Mouse (Mus musculus) megakaryocyte, embryonic 14.5 days (primary cell): Measurements from ENCODE around the gene Aldh16a1. TPM values are rescaled to one million over a fixed set of nuclear protein-coding genes. Genes with fewer than 3 reads are reported as not detected.
A peak's percentile ranks its signal among the peaks of the same experiment; 100 is the strongest.
"Not testable (repeated sequence)": the region's sequence is repeated elsewhere in the genome, so short reads cannot be mapped to it uniquely, and the experiment has no call there.

Experiments used
- H3K27me3 ChIP-seq: replicated peaks from 2 replicates; pipeline ENCODE3; 2012; ENCODE audit warnings: inconsistent platforms
- H3K36me3 ChIP-seq: replicated peaks from 2 replicates; pipeline ENCODE3; 2012; ENCODE audit warnings: low read length, inconsistent platforms, mixed read lengths
- H3K4me1 ChIP-seq: 2 replicates; pipeline ENCODE4 v1.6.1; 2012; ENCODE audit warnings: inconsistent platforms
- H3K4me3 ChIP-seq: replicated peaks from 2 replicates; pipeline ENCODE3; 2012; ENCODE audit warnings: moderate library complexity, mild to moderate bottlenecking, inconsistent platforms
- H3K9me3 ChIP-seq: 2 replicates; pipeline ENCODE4 v1.6.1; 2012; ENCODE audit warnings: inconsistent platforms
- FLI1 ChIP-seq: IDR thresholded peaks from 2 replicates; pipeline ENCODE4 v1.6.1; 2012; ENCODE audit warnings: low read length, inconsistent platforms, mixed read lengths
- GATA1 ChIP-seq: IDR thresholded peaks from 3 replicates; pipeline ENCODE4 v1.6.1; 2012; ENCODE audit warnings: mixed read lengths, low read length, inconsistent platforms, borderline replicate concordance
- polyA plus RNA-seq: library from polyadenylated mRNA; stranded (reverse); fragments of >175 nt; gene quantifications from 2 replicates; pipeline ENCODE4 v1.2.3, GENCODE M21; 2012; ENCODE audit warnings: low replicate concordance; ENCODE audit not compliant: insufficient read depth

Aldh16a1 gene
- polyA plus RNA-seq, 1 experiment, result 76.4 TPM

DNA sequence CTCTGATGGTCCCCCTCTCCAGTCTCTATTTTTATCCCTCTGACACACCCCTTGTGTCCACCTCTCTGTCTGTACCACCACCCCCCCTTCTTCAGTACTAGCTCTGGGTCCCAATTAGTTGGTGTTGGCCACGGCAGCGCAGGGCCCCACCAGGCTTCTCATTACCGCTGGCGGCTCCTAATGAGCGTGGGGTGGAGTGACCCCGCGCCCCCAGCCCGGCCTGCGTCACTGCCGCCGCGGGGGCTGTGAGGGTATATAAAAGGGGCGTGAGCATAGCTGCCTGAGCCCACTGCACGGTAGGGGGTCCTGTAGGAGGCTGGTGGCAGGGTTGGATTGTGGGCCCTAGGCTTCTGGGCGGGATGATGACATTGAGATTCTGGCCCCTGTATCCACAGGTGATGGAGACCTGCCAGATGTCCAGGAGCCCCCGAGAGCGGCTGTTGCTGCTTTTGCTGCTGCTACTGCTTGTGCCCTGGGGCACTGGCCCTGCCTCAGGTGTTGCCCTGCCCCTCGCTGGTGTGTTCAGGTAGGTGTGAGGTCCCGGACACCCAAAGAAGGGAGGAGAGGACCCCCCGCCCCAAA, 26.6 kb upstream of the Aldh16a1 start, which contains the start of gene Pth2:
Gene Pth2 (plus strand): TSS at position 100 of the 582 bp plus-strand sequence.
- H3K27me3 ChIP-seq, result peaks cover 99% of the 10 kb centered on the region

DNA sequence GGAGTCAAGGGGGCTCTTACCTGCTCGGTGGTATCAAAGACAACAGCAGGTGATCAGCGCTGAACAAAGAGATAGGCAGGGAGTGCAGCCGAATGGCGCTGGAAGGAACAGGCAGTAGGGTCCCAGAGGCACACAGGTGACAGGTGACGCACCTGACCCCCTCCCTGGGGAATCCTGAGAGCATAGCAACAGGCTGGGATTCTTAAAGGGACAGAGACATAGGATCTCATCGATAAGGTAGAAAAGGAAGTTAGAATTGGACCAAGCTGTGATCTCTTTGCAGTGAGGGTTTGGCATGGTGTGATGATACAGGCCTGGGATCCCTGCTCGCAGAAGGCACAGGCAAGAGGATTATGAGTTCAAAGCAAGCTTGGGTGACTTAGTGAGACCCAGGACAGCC, 25.1 kb upstream of the Aldh16a1 start, which contains the start of gene Gfy:
Gene Gfy (minus strand): TSS at position 101 of the 400 bp plus-strand sequence.
- TF ChIP-seq FLI1, result no peak
- no peak for TF ChIP-seq GATA1
- Histone ChIP-seq H3K27me3 (peaks cover 99% of the 10 kb centered on the region), H3K36me3 (no peaks in the 10 kb centered on the region), H3K4me1 (peaks cover 56% of the 10 kb centered on the region), H3K4me3 (no peak within 1 kb of the TSS), H3K9me3 (no peaks in the 10 kb centered on the region)

More for the DNA sequence above, 26.6 kb upstream of the Aldh16a1 start, which contains the start of gene Pth2:
- Histone ChIP-seq H3K9me3 (no peaks in the 10 kb centered on the region), H3K4me3 (peak within 1 kb of the TSS; percentile 78), H3K4me1 (peaks cover 48% of the 10 kb centered on the region), H3K36me3 (no peaks in the 10 kb centered on the region)
- TF ChIP-seq FLI1 (no peak), GATA1 (no peak)

DNA sequence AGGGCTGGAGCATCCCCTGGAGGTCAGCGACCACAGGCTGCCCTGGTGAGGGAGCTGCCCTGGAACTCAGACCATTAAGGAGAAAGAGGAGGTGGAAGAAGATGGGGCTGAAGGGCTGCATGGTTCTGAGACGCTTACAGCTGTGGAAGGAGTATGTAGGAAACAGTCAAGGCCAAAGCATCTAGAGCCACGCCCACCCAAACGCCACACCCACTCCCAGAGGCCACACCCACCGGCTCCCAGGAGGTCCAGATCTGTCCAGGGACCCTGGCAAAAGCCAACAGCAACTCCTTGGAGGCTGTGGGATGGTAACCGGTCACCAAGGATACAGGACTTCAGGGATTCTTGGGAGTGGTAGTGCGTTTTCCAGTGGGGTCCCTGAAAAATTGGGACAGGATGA, 24.2 kb upstream of the Aldh16a1 start:
- TF ChIP-seq GATA1, result no peak
- TF ChIP-seq FLI1, result no peak
- Histone ChIP-seq H3K27me3 (peaks cover 95% of the 10 kb centered on the region), H3K36me3 (no peaks in the 10 kb centered on the region)

DNA sequence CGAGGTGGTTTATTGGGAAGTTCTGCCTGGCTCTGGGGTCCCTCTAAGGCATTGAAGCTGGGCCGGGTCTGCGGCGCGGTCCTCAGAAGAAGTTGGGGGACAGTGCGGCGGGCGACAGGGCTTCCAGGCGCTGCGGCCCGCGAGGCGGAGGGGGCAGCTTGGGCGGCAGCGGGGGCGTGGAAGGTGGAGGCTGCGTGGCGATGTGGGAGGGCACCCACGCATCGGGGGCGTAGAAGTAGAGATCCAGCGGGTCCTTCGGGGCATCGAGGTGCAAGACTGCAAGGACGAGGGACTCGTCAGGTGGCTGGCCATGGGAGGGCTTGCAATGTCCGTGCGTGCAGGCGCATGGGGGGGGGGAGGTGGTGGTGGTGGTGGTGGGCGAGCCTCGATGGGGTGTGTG, 22.0 kb upstream of the Aldh16a1 start:
- Histone ChIP-seq H3K9me3 (peaks cover 17% of the 10 kb centered on the region), H3K27me3 (peaks cover 92% of the 10 kb centered on the region), H3K4me3 (no peak overlapping the region), H3K4me1 (peaks cover 32% of the 10 kb centered on the region), H3K36me3 (no peaks in the 10 kb centered on the region)
- TF ChIP-seq FLI1 (no peak), GATA1 (no peak)

More for the DNA sequence above, 24.2 kb upstream of the Aldh16a1 start:
- H3K4me1 ChIP-seq, result peaks cover 51% of the 10 kb centered on the region
- H3K4me3 ChIP-seq, result no peak overlapping the region
- H3K9me3 ChIP-seq, result no peaks in the 10 kb centered on the region

DNA sequence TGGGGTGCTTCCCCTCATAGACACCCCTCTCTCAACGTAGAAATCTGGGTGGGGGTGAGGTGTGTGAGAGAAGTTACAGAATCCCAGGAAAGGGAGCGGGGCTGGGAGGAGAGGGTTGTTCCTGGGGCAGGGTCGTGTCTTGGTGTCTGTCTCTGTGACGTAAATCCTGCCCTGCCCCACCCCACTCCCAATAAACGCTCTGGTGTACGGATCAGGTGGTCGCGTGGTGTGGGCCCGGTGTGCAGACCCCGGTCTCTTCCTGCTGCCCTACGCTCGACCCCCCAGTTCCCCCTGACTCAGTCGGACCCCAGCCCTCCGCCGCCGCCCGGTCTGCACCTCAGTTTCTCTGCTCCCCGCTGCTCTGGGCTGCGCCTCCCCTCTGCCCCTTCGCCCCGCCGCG, 21.5 kb upstream of the Aldh16a1 start:
- Histone ChIP-seq H3K27me3 (peaks cover 92% of the 10 kb centered on the region), H3K9me3 (peaks cover 19% of the 10 kb centered on the region), H3K36me3 (no peaks in the 10 kb centered on the region), H3K4me3 (no peak overlapping the region), H3K4me1 (peaks cover 28% of the 10 kb centered on the region)
- TF ChIP-seq FLI1, result no peak
- TF ChIP-seq GATA1, result no peak

DNA sequence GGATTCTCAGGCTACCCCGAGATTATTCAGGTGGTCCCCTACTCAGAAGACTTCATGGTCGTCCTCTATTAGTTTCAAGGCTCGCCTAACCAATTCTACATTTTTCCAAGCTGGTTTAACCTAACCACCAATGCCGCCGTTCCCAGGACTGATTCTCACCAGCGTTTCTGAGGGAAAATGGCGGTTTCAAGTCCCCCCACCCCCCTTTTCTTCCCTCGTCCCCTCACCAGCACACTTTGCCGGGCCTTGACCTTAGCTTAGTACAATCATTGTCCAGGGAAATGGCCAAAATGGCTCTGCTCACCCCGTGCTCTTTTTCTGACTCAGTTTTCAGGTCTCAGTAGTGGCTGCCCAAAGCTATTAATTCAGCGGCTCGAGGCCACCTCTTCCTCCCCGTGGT, 21.0 kb upstream of the Aldh16a1 start:
- H3K27me3 ChIP-seq, result peaks cover 92% of the 10 kb centered on the region

DNA sequence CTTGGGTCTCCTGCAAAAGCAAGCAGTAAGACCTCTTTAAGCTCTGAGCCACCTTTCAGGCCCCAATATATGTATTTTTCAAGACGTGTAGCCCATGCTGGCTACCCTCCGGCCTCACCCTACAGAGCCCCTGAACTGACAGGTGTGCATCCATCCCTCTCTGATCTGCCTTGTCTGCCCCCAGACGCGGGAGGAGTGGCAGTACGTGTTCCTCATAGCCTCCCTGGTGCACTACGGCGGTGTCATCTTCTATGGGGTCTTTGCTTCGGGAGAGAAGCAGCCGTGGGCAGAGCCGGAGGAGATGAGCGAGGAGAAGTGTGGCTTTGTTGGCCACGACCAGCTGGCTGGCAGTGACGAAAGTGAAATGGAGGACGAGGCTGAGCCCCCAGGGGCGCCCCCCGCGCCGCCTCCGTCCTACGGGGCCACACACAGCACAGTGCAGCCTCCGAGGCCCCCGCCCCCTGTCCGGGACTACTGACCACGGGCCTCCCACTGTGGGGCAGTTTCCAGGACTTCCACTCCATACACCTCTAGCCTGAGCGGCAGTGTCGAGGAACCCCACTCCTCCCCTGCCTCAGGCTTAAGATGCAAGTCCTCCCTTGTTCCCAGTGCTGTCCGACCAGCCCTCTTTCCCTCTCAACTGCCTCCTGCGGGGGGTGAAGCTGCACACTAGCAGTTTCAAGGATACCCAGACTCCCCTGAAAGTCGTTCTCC, 20.3 kb upstream of the Aldh16a1 start:
- H3K4me3 ChIP-seq, result peak overlapping the region; percentile 68
- TF ChIP-seq GATA1 (no peak), FLI1 (no peak)
- H3K4me1 ChIP-seq, result peaks cover 28% of the 10 kb centered on the region
- peaks cover 92% of the 10 kb centered on the region for H3K27me3 ChIP-seq
- H3K36me3 ChIP-seq, result no peaks in the 10 kb centered on the region
- H3K9me3 ChIP-seq, result peaks cover 31% of the 10 kb centered on the region

More for the DNA sequence above, 21.0 kb upstream of the Aldh16a1 start:
- Histone ChIP-seq H3K9me3 (peaks cover 24% of the 10 kb centered on the region), H3K4me3 (no peak overlapping the region), H3K36me3 (no peaks in the 10 kb centered on the region), H3K4me1 (peaks cover 28% of the 10 kb centered on the region)
- TF ChIP-seq GATA1, result no peak
- TF ChIP-seq FLI1, result no peak

DNA sequence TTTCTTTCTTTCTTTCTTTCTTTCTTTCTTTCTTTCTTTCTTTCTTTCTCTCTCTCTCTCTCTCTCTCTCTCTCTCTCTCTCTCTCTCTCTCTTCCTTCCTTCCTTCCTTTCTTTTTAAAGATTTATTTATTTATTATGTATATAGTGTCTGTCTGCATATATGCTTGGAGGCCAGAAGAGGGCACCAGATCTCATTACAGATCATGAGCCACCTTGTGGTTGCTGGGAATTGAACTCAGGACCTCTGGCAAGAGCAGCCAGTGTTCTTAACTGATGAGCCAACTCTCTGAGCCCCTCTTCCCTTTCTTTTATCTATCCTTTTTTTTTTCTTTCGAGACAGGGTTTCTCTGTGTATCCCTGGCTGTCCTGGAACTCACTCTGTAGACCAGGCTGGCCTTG, 19.4 kb upstream of the Aldh16a1 start:
- Histone ChIP-seq H3K4me1 (peaks cover 30% of the 10 kb centered on the region), H3K27me3 (peaks cover 92% of the 10 kb centered on the region), H3K9me3 (peaks cover 41% of the 10 kb centered on the region)
- H3K4me3 ChIP-seq, H3K36me3 ChIP-seq: not testable (repeated sequence)

DNA sequence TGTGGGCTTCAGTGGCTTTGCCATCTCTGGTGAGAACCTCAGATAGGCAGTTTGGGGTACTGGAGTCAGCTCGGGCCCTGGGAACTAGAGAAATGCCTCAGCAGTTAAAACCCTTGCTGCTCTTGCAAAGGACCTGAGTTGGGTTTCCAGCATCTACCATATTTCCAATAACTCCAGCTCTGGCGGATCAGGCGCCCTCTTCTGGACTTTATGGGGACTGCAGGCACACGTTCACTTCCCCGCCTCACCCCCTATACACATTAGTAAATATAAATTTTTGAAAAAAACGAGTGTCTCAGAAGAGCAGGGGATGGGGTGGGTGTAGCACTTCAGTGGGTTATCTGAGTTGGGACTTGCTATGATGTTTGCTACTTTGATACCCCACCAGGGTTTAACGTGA, 18.6 kb upstream of the Aldh16a1 start:
- Histone ChIP-seq H3K4me3 (peak overlapping the region; percentile 14), H3K27me3 (peaks cover 92% of the 10 kb centered on the region), H3K9me3 (peaks cover 48% of the 10 kb centered on the region), H3K36me3 (peaks cover 4% of the 10 kb centered on the region), H3K4me1 (peaks cover 36% of the 10 kb centered on the region)
- TF ChIP-seq GATA1, result no peak

DNA sequence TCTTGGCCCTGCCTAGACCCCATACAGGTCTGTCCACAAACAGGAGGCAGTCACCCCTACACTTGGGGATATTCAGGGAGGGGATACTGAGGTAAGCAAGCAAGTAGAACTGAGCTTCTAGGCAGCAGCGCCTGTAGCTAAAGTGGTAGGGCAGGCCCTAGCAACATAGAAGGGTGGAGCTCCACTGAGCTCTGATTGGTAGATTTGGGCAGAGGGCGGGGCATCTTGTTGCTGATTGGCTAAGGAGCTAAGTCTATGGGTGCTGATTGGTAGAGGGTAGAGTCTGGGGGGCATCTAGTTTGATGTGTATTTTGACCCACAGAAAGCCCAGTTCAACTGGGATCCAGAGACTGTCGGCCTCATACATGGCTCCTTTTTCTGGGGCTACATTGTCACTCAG, 15.1 kb upstream of the Aldh16a1 start:
- H3K27me3 ChIP-seq, result peaks cover 91% of the 10 kb centered on the region
- peaks cover 24% of the 10 kb centered on the region for H3K4me1 ChIP-seq
- H3K4me3 ChIP-seq, result no peak overlapping the region
- peaks cover 4% of the 10 kb centered on the region for H3K36me3 ChIP-seq
- peaks cover 55% of the 10 kb centered on the region for H3K9me3 ChIP-seq
- TF ChIP-seq GATA1 (no peak), FLI1 (no peak)

DNA sequence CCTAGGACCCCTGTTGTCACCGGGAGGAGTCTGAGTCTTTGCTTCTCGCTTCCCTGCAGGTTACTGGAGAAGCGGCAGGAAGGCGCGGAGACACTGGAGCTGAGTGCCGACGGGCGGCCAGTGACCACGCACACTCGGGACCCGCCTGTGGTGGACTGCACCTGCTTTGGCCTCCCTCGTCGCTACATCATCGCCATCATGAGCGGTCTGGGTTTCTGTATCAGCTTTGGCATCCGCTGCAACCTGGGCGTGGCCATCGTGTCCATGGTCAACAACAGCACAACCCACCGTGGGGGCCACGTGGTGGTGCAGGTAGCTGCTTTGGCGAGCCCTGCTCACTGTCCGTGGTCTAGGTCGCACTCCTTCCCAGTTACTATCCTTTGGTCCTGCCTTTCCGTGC, 14.3 kb upstream of the Aldh16a1 start:
- H3K4me3 ChIP-seq, result peak overlapping the region; percentile 62
- H3K27me3 ChIP-seq, result peaks cover 95% of the 10 kb centered on the region
- peaks cover 55% of the 10 kb centered on the region for H3K9me3 ChIP-seq
- TF ChIP-seq GATA1 (no peak), FLI1 (no peak)
- H3K4me1 ChIP-seq, result peaks cover 28% of the 10 kb centered on the region
- peaks cover 4% of the 10 kb centered on the region for H3K36me3 ChIP-seq
